Mouse (Mus musculus) C2C12 (cell line): Measurements from ENCODE around the gene Bbof1.

Experiments used
- CTCF ChIP-seq: IDR thresholded peaks from one replicate; pipeline ENCODE4 v1.5.1; 2011; ENCODE audit not compliant: control insufficient read depth, insufficient read depth, insufficient read length
- FOSL1 ChIP-seq: IDR thresholded peaks from one replicate; pipeline ENCODE4 v1.8.0; 2011; ENCODE audit warnings: mild to moderate bottlenecking, low read length; ENCODE audit not compliant: poor library complexity, insufficient read depth, severe bottlenecking
- USF1 ChIP-seq: IDR thresholded peaks from one replicate; pipeline ENCODE4 v1.6.1; 2011; ENCODE audit warnings: low read depth, mild to moderate bottlenecking, control low read depth, moderate library complexity

GRCm38 (mm10) chr12:84366971-84367370, 41.9 kb upstream of the Bbof1 start:
- TF ChIP-seq FOSL1: no peak
- no peak for TF ChIP-seq CTCF
- TF ChIP-seq USF1: no peak
